Mouse (Mus musculus): ENCODE measurements around the gene Hs3st3a1. TPM values are rescaled to one million over a fixed set of nuclear protein-coding genes. Genes with fewer than 3 reads are reported as not detected.

Gene Hs3st3a1
- not detected in 2 replicates for total RNA-seq (2014; fragmentation: Nextera tagmentation)
- not detected in 2 replicates for total RNA-seq (2017)

DNA sequence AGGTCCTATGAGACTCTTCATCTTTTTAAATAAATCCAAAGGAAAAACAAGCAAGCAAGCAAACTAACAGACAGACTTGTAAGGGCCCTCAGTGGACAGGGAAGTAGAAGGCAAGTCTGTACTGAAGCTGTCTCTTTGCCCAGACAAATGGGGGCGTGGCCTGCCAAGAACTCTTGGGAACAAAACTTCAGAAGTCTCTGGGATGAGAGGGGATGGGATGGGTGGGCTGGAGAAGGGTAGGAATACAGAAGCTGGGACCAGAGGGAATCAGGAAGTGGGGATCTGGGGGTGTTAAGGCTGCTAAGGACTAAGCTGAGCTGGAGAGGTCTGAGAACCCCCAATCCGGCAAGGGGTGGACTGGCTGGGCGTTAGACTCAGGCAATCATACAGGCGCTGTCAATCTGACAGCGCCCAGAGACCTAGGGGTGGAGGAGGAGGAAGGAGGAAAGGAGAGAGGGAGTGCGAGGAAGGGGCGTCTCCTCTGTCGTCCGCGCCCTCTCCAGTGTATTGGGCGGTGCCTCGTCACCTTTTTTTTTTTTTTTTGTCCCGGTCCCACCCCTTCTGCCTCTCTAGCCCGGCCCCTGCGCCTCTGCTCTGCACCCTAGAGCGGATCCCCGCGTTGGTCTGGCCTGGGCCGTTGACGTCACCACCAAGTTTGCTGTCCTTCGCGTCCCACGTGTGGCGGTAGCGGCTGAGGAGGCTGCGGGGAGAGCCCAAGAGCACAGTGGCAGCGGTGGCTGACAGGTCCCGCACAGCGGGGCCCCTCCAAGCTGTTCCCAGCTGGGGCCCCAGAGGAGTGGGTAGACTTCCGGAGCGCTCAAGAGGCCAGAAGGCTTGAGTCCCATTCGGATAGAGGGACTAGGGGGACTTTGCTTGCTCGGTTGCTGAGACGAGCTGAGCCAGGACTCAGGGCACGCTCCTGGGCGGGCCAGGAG is at the start of gene Hs3st3a1:
Gene Hs3st3a1 (plus strand): TSS at position 722 of the 935 bp plus-strand sequence.
- ATAC-seq (replicated peaks; ENCODE audit: low FRiP score, low TSS enrichment, poor library complexity, severe bottlenecking) = peak; percentile 55

- no peak for ATAC-seq (replicated peaks; ENCODE audit: low FRiP score, low TSS enrichment, poor library complexity, severe bottlenecking)
These were observed 48.8 kb upstream of the Hs3st3a1 start for GRCm38 (mm10) chr11:64386333-64386732.

DNA sequence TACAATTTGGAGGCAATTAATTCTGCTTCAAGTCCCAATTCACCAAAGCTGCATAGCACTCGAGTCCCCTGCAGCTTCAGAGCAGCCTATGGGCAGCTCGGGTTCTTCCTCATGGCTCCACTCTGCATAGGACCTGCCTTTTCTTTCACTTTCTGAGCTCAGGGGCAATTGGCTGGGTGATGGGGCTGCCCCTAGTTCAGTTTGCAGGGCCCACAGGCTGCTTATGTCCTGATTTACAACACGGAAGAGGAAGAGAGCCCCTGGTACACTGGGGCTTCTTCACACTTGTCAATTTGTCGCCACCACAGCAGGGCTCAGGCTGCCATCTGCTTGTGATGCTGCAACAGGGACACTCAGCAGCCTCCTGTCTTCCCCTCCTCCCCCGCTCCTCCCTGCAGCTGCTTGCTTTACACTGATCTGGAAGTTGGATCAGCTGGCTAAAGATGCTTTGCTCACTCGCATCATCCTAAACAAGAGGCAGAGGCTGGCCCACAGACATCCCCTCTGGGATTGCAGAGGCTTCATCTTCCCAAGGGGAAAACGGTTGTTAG is 38.7 kb upstream of the Hs3st3a1 start:
- no peak for ATAC-seq (replicated peaks; ENCODE audit: low FRiP score, low TSS enrichment, poor library complexity, severe bottlenecking)

DNA sequence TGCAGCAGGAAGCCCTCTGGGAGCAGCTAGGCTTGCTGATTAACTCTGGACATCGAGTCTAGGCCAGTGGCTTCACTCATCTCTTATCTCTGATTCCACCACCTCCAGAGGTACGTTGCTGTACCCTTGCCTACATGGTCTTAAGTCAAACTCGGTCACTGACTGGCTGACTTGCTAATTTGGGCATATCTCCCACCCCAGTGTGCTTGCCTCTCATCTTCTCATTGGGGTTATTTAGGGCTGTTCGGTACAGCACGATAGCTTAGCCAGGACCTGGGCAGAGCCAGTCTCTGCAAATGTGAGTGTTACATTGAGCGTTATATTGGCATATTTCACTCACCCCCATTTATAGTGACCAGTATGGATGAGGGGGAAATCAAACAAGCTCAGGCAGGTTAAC is 38.2 kb upstream of the Hs3st3a1 start:
- no peak for ATAC-seq (replicated peaks; ENCODE audit: low FRiP score, low TSS enrichment, poor library complexity, severe bottlenecking)

- no peak for ATAC-seq (replicated peaks; ENCODE audit: low FRiP score, low TSS enrichment, poor library complexity, severe bottlenecking)
These were observed 37.5 kb upstream of the Hs3st3a1 start for GRCm38 (mm10) chr11:64397612-64398011.

GRCm38 (mm10) chr11:64400534-64401093 is 34.5 kb upstream of the Hs3st3a1 start:
- ATAC-seq (replicated peaks; ENCODE audit: low FRiP score, low TSS enrichment, poor library complexity, severe bottlenecking) = no peak

DNA sequence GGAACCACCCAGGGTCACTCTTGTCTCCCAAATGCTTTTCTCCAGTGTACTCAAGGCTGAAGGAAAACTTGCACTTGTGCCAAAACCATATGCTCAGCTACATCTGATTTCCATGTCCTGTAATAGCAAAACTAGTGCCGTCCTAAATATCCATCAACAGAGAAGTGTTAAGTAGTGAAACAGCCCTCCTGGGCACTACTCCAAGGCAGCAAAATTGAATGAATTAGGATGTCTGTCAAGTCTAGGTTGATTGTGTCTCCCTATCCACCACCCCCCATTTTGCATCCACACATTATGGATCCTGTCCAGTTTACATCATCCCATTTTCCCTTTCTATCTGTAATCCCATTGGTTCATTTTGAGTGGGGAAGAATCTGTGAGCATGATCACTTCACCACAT is 16.2 kb upstream of the Hs3st3a1 start:
- no peak for ATAC-seq (replicated peaks; ENCODE audit: low FRiP score, low TSS enrichment, poor library complexity, severe bottlenecking)

DNA sequence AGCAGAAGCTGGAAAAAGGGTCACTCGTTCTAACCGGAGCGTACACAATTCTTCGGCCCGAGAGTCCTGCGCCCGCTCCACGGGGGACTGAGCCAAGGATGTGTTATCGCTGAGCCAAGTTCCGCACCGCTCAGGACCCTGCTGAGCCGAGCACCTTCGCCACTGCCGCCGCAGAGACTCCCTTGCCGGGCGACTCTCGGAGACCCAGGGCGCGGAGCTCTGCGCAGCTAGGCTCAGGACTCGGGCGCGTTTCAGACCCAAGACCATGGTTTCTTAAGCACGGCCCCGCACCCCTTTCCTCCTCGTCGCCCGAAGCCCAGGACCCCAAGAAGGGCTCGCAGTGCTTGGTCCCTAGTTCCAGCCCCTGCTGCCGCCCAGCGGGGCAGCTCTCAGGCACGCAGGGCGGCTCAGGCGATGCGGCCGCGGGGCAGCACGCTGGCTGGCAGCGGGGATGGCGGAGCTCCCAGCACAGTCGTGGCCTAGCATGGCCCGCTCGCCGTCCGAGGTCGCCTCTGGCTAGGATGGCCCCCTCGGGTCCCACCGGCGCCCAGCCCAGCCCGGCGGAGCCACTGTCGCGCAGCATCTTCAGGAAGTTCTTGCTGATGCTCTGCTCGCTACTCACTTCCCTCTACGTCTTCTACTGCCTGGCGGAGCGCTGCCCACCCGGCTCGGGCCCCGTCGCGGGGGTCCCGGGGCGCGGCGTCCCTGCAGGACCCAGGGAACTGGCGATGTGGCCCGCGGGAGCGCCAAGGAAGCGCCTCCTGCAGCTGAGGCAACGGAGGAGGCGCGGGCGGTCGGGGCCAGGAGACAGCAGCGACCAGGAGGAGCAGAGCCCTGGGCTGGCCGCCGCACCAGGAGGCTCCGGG is 647 bp downstream of the Hs3st3a1 start:
- ATAC-seq (replicated peaks; ENCODE audit: low FRiP score, low TSS enrichment, poor library complexity, severe bottlenecking) = no peak

DNA sequence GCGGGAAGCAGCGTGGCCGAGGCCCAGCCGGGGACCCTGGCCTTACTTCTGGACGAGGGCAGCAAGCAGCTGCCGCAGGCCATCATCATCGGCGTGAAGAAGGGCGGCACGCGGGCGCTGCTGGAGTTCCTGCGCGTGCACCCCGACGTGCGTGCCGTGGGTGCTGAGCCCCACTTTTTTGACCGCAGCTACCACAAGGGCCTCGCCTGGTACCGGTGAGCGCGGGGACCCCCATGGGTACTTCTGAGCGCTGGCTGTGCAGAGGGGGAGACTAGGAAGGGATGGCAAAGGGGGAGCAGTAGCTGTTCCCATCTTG is 1.2 kb downstream of the Hs3st3a1 start, which contains the start of gene F930015N05Rik:
Gene F930015N05Rik (minus strand): TSS at position 242 of the 316 bp plus-strand sequence.
- no peak for ATAC-seq (replicated peaks; ENCODE audit: low FRiP score, low TSS enrichment, poor library complexity, severe bottlenecking)

- ATAC-seq (replicated peaks; ENCODE audit: low FRiP score, low TSS enrichment, poor library complexity, severe bottlenecking) = no peak
These were observed 1.7 kb downstream of the Hs3st3a1 start for GRCm38 (mm10) chr11:64436791-64437298.

GRCm38 (mm10) chr11:64437721-64438120 is 2.6 kb downstream of the Hs3st3a1 start:
- no peak for ATAC-seq (replicated peaks; ENCODE audit: low FRiP score, low TSS enrichment, poor library complexity, severe bottlenecking)

DNA sequence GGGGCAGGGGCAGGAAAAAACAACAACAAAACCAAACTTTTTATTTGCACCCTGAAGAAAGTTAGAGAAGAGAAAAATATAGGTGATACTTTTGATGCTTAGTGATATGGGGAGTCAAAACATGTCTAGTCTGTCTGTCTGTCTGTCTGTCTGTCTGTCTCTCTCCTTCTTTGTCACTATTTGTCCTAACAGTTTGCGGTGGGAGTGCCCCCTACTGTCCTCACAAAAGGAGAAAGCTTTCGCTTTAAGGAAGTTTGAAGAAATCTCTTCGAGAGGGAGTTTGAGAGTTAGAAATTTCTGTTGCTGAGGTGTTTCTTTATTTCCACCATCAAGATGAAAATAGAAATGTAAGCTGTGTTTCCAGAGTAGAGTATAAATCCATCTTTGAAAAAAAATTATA is 3.8 kb downstream of the Hs3st3a1 start:
- no peak for ATAC-seq (replicated peaks; ENCODE audit: low FRiP score, low TSS enrichment, poor library complexity, severe bottlenecking)

GRCm38 (mm10) chr11:64442119-64442518 is 7.0 kb downstream of the Hs3st3a1 start:
- ATAC-seq (replicated peaks; ENCODE audit: low FRiP score, low TSS enrichment, poor library complexity, severe bottlenecking) = no peak

GRCm38 (mm10) chr11:64442701-64443100 is 7.6 kb downstream of the Hs3st3a1 start:
- no peak for ATAC-seq (replicated peaks; ENCODE audit: low FRiP score, low TSS enrichment, poor library complexity, severe bottlenecking)

DNA sequence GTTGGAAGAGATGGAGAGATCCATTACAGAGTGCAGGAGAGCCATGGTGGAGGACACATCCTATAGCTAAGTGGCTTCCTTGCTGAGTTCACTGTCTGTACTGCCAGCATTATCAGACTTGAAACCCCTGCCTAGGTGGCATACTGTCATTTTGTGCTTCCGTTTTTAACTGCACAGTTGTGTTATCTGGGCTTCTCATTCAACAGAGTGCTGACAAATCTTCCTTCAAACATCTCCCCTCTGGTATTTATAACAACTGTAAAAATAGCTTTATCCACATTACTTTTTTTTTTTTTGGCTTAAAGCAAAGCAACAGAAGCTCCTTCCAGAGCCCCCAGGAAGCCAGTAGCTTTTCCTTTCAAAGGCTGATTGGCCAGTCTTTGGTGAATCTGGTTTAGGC is 10.1 kb downstream of the Hs3st3a1 start:
- ATAC-seq (replicated peaks; ENCODE audit: low FRiP score, low TSS enrichment, poor library complexity, severe bottlenecking) = no peak

DNA sequence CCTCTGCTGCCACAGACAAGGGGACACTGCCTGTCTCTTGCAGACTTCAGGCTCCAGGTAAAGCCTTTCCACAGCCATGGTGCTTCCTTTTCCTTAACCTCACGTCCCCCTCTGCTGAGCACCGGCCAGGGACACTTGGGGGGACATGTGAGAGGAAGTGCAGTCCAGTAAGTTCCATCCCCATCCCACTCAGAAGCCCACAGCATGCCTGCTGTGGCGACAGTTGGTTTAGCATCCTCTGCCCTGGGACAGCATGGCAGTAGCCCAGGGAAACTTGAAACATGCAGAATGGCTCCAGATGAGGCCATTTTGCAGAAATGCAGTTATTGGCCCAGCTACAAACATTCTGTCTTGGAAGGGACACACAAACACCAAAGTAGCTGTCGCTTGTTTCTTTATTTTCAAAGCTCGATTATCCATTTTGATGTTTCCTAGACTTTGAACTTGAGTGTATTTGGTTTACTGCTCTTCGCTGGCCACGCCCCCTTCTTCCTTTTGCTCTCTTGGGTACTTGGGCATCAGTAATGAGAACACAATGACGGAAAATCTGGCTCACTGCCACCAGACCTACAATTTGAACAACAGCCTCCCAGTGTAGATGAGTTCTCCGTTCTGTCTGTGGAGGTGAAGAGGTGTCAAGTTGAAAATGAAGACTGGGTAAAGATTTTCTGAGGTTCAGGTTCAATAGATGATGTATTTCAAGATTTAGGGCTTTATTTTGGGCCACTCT is 13.6 kb downstream of the Hs3st3a1 start:
- no peak for ATAC-seq (replicated peaks; ENCODE audit: low FRiP score, low TSS enrichment, poor library complexity, severe bottlenecking)

DNA sequence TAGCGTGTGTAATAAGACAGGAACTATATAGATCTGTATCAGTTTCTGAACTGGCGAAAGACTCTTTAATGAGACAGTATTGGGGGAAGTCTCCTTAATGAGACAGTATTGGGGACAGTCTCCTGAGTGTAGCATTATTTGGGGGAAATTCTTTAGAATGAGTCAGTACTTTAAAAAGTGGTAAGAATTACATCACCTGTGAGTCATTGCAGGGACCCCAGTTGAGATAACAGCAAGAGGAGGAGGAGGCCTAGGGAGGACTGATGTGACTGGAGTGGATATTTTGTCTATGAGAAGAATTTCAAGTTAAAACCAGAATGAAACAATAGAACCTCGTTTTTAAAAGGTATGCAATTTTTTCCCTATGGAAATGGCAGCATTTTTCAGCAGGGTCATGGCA is 26.6 kb downstream of the Hs3st3a1 start:
- ATAC-seq (replicated peaks; ENCODE audit: low FRiP score, low TSS enrichment, poor library complexity, severe bottlenecking) = no peak

- no peak for ATAC-seq (replicated peaks; ENCODE audit: low FRiP score, low TSS enrichment, poor library complexity, severe bottlenecking)
These were observed 33.6 kb downstream of the Hs3st3a1 start for GRCm38 (mm10) chr11:64468737-64469136.

- 0 out of 2 replicates have a peak, but pooled peaks have one; percentile 52 for ATAC-seq (replicated peaks; ENCODE audit: low FRiP score, low TSS enrichment, poor library complexity, severe bottlenecking)
These were observed 35.6 kb downstream of the Hs3st3a1 start for GRCm38 (mm10) chr11:64470689-64471088.
